Mouse (Mus musculus) CH12.LX (cell line): ENCODE measurements around the gene Golph3l. TPM values are rescaled to one million over a fixed set of nuclear protein-coding genes. Genes with fewer than 3 reads are reported as not detected.

ENCODE experiments used
- DNase-seq: peaks from one replicate; pipeline ENCODE4 v3.0.0-alpha.2; 2013; ENCODE audit errors: extremely low read depth
- H3K27ac ChIP-seq: 2 replicates; pipeline ENCODE4 v1.5.1; 2012; ENCODE audit warnings: low read depth, mild to moderate bottlenecking, control low read depth, moderate library complexity; ENCODE audit not compliant: insufficient read depth
- H3K27me3 ChIP-seq: replicated peaks from 2 replicates; pipeline ENCODE3; 2012; ENCODE audit warnings: inconsistent platforms
- H3K36me3 ChIP-seq, 2 experiments: replicated peaks in 1 of 2; 2 replicates each; pipeline versions ENCODE3 to v1.6.1; 2012; ENCODE audit warnings: inconsistent platforms in 1 of 2, low read length in 1 of 2, mild to moderate bottlenecking in 1 of 2, mixed read lengths in 1 of 2, moderate library complexity in 1 of 2; ENCODE audit not compliant: control insufficient read depth in 1 of 2, insufficient read depth in 1 of 2
- H3K4me1 ChIP-seq, 2 experiments: 2 replicates each; pipeline ENCODE4 v1.6.1; 2012; ENCODE audit warnings: inconsistent platforms in 1 of 2, moderate library complexity in 1 of 2; ENCODE audit not compliant: insufficient read depth in 2 of 2, control insufficient read depth in 1 of 2
- H3K4me2 ChIP-seq: 2 replicates; pipeline ENCODE4 v1.6.1; 2012; ENCODE audit warnings: low read depth, mild to moderate bottlenecking, control low read depth; ENCODE audit not compliant: poor library complexity, insufficient read depth, severe bottlenecking
- H3K4me3 ChIP-seq, 3 experiments: fragments of 150-350 bp in 1 of 3; sonication (generic) in 1 of 3; replicated peaks in 1 of 3; 2 replicates each; pipeline versions ENCODE3 to v1.5.1; 2011 to 2012; ENCODE audit warnings: low read depth in 2 of 3, low read length in 2 of 3, mild to moderate bottlenecking in 2 of 3, moderate library complexity in 2 of 3, control low read depth in 1 of 3, improper control_type of control experiment in 1 of 3, inconsistent platforms in 1 of 3, mixed read lengths in 1 of 3; ENCODE audit not compliant: poor library complexity in 1 of 3
- H3K79me2 ChIP-seq: replicated peaks from 2 replicates; pipeline ENCODE4 v1.6.1; 2012; ENCODE audit warnings: mild to moderate bottlenecking, moderate library complexity; ENCODE audit not compliant: control insufficient read depth, poor library complexity, insufficient read depth, severe bottlenecking; ENCODE audit errors: extremely low read depth
- H3K9ac ChIP-seq: 2 replicates; pipeline ENCODE4 v1.6.1; 2012; ENCODE audit warnings: low read depth, mild to moderate bottlenecking, control low read depth, moderate library complexity; ENCODE audit not compliant: insufficient read depth
- H3K9me3 ChIP-seq: replicated peaks from 2 replicates; pipeline ENCODE3; 2012; ENCODE audit warnings: low read length, inconsistent platforms, mixed read lengths
- CHD1 ChIP-seq: IDR thresholded peaks from 2 replicates; pipeline ENCODE4 v1.6.1; 2012; ENCODE audit warnings: low read depth, low read length, improper control_type of control experiment, inconsistent platforms
- ELF1 ChIP-seq: IDR thresholded peaks from 2 replicates; pipeline ENCODE4 v1.6.1; 2014; ENCODE audit warnings: low read depth, mild to moderate bottlenecking, inconsistent platforms, low read length, improper control_type of control experiment
- JUN ChIP-seq: IDR thresholded peaks from 2 replicates; pipeline ENCODE4 v1.6.1; 2011; ENCODE audit warnings: low read depth, mild to moderate bottlenecking, low read length, improper control_type of control experiment, moderate library complexity; ENCODE audit not compliant: insufficient read depth
- JUND ChIP-seq: conservative IDR thresholded peaks from 2 replicates; pipeline ENCODE4 v1.6.1; 2011; ENCODE audit warnings: low read depth, low read length, improper control_type of control experiment
- KAT2A ChIP-seq: IDR thresholded peaks from 2 replicates; pipeline ENCODE4 v1.6.1; 2012; ENCODE audit warnings: low read length, improper control_type of control experiment, inconsistent platforms; ENCODE audit not compliant: insufficient replicate concordance
- RCOR1 ChIP-seq: conservative IDR thresholded peaks from 2 replicates; pipeline ENCODE4 v1.6.1; 2012; ENCODE audit warnings: low read depth, mild to moderate bottlenecking, inconsistent platforms, low read length, improper control_type of control experiment
- TBP ChIP-seq: conservative IDR thresholded peaks from 2 replicates; pipeline ENCODE4 v1.6.1; 2011; ENCODE audit warnings: low read depth, low read length, improper control_type of control experiment
- UBTF ChIP-seq: IDR thresholded peaks from 2 replicates; pipeline ENCODE4 v1.6.1; 2012; ENCODE audit warnings: low read depth, mild to moderate bottlenecking, inconsistent platforms, low read length, improper control_type of control experiment, moderate library complexity
- USF1 ChIP-seq: IDR thresholded peaks from 2 replicates; pipeline ENCODE4 v1.6.1; 2014; ENCODE audit warnings: low read depth, mild to moderate bottlenecking, inconsistent platforms, low read length, improper control_type of control experiment
- ZNF384 ChIP-seq: IDR thresholded peaks from 2 replicates; pipeline ENCODE4 v1.6.1; 2012; ENCODE audit warnings: low read depth, low read length, improper control_type of control experiment, inconsistent platforms
- dilution Hi-C: fragments of 300-500 bp; cut with MboI; formaldehyde crosslinking; loops from 2 replicates; pipeline ENCODE4 v1.14.3; 2020; ENCODE audit warnings: low sequenced_read_pairs; ENCODE audit not compliant: extremely low pct_unique_long_range_greater_than_20kb, extremely low pct_ligation_motif_present
- in situ Hi-C: fragments of 300-500 bp; cut with MboI; formaldehyde crosslinking; loops from 3 replicates; pipeline ENCODE4 v1.14.3; 2019; ENCODE audit warnings: low sequenced_read_pairs, low pct_ligation_motif_present, low pct_unique_long_range_greater_than_20kb, mixed read lengths
- polyA plus RNA-seq: library from polyadenylated mRNA; unstranded; fragments of >175 nt; gene quantifications from 2 replicates; pipeline ENCODE4 v1.2.1, GENCODE M21; 2012; ENCODE audit warnings: low read depth; ENCODE audit not compliant: insufficient read length
- total RNA-seq, 2 experiments: library from RNA; depleted of rRNA; stranded (reverse); fragments of 300-350 nt in 1 of 2; fragments of >200 nt in 1 of 2; gene quantifications; 2 replicates each; pipeline ENCODE4 v1.2.3; 2012 to 2014

Golph3l gene
- total and polyA plus RNA-seq, 3 experiments: 22.7 to 36.9 (median 23.4) TPM

- Histone ChIP-seq H3K4me1 (peaks cover 0 to 4% of the 10 kb centered on the region in 2 experiments; a peak in 1 of 4 replicates), H3K36me3 (peaks cover 9 to 49% of the 10 kb centered on the region in 2 experiments)
Observed at GRCm38 (mm10) chr3:95601287-95601686, 12.6 kb downstream of the Golph3l start.

GRCm38 (mm10) chr3:95606096-95606495 is 17.4 kb downstream of the Golph3l start:
- peaks cover 0 to under 1% of the 10 kb centered on the region in 2 experiments; a peak in 1 of 4 replicates for H3K4me1 ChIP-seq
- dilution Hi-C loops: no loop called here
- H3K79me2 ChIP-seq: no peaks in the 10 kb centered on the region
- H3K9me3 ChIP-seq: no peaks in the 10 kb centered on the region
- H3K9ac ChIP-seq: no peak overlapping the region
- no peak overlapping the region for H3K27ac ChIP-seq
- no peak for DNase-seq
- no peak for TF ChIP-seq TBP
- TF ChIP-seq USF1: no peak
- no peak for TF ChIP-seq ELF1
- no peak overlapping the region for H3K4me3 ChIP-seq
- H3K27me3 ChIP-seq: no peaks in the 10 kb centered on the region
- H3K36me3 ChIP-seq: peaks cover 28 to 66% of the 10 kb centered on the region in 2 experiments
- in situ Hi-C loops: no loop called here
- no peak overlapping the region for H3K4me2 ChIP-seq

More at GRCm38 (mm10) chr3:95601287-95601686, 12.6 kb downstream of the Golph3l start:
- H3K27ac ChIP-seq: no peak overlapping the region
- TF ChIP-seq TBP (no peak), KAT2A (no peak), JUN (no peak), RCOR1 (no peak), UBTF (no peak)
- H3K79me2 ChIP-seq: no peaks in the 10 kb centered on the region
- in situ Hi-C loops: no loop called here
- H3K4me3 ChIP-seq: no peak overlapping the region
- no peak for DNase-seq
- no peaks in the 10 kb centered on the region for H3K27me3 ChIP-seq
- H3K4me2 ChIP-seq: no peak overlapping the region
- no peaks in the 10 kb centered on the region for H3K9me3 ChIP-seq
- dilution Hi-C loops: no loop called here
- H3K9ac ChIP-seq: no peak overlapping the region

GRCm38 (mm10) chr3:95609195-95609594 is 20.5 kb downstream of the Golph3l start:
- dilution Hi-C loops: no loop called here
- H3K36me3 ChIP-seq: peaks cover 28 to 64% of the 10 kb centered on the region in 2 experiments

More at GRCm38 (mm10) chr3:95609195-95609594, 20.5 kb downstream of the Golph3l start:
- H3K79me2 ChIP-seq: no peaks in the 10 kb centered on the region
- no peak overlapping the region for H3K4me3 ChIP-seq
- H3K27ac ChIP-seq: no peak overlapping the region
- H3K27me3 ChIP-seq: no peaks in the 10 kb centered on the region
- no peaks in the 10 kb centered on the region for H3K9me3 ChIP-seq
- no peaks in the 10 kb centered on the region for H3K4me1 ChIP-seq
- H3K4me2 ChIP-seq: no peak overlapping the region
- H3K9ac ChIP-seq: no peak overlapping the region
- in situ Hi-C loops: no loop called here
- no peak for TF ChIP-seq KAT2A
- no peak for TF ChIP-seq CHD1
- TF ChIP-seq JUND: no peak
- no peak for TF ChIP-seq ZNF384
- no peak for DNase-seq
